Mouse (Mus musculus): ENCODE measurements around the gene Psat1.

The Psat1 gene

GRCm38 (mm10) chr19:15866851-15867250, 80.3 kb downstream of the Psat1 start:
- DNase-seq (ENCODE audit: extremely low read depth, low read depth, low spot score) = no peak

GRCm38 (mm10) chr19:15866126-15866525, 81.0 kb downstream of the Psat1 start:
- DNase-seq (ENCODE audit: extremely low read depth, low read depth, low spot score) = no peak

- DNase-seq (ENCODE audit: extremely low read depth, low read depth, low spot score) = no peak
Measured at GRCm38 (mm10) chr19:15865431-15865830, 81.7 kb downstream of the Psat1 start.

GRCm38 (mm10) chr19:15864129-15864528, 83.0 kb downstream of the Psat1 start:
- DNase-seq (ENCODE audit: extremely low read depth, low read depth, low spot score) = no peak

- no peak for DNase-seq (ENCODE audit: extremely low read depth, low read depth, low spot score)
Measured at GRCm38 (mm10) chr19:15855379-15855778, 91.8 kb downstream of the Psat1 start.
